Mouse (Mus musculus) heart, embryonic 12.5 days (tissue): ENCODE data around the gene Itgb2l. TPM values are rescaled to one million over a fixed set of nuclear protein-coding genes. Genes with fewer than 3 reads are reported as not detected.
"Not testable (repeated sequence)": the region's sequence is repeated elsewhere in the genome, so short reads cannot be mapped to it uniquely, and the experiment has no call there.

Source experiments
- ATAC-seq: fragments of 200-750 bp; cut with Nextera tagmentation; 2 replicates; pipeline ENCODE4 v1.8.0; 2017; ENCODE audit warnings: moderate TSS enrichment, moderate library complexity; ENCODE audit not compliant: insufficient number of reproducible peaks, low FRiP score
- H3K27ac ChIP-seq: fragments of 300-500 bp; sonication (generic); 2 replicates; pipeline ENCODE4 v1.5.1; 2016; ENCODE audit warnings: mild to moderate bottlenecking, moderate library complexity; ENCODE audit not compliant: poor library complexity, severe bottlenecking
- H3K27me3 ChIP-seq: fragments of 300-500 bp; sonication (generic); replicated peaks from 2 replicates; pipeline ENCODE4 v1.6.1; 2016; ENCODE audit warnings: mild to moderate bottlenecking, moderate library complexity
- H3K36me3 ChIP-seq: fragments of 300-500 bp; sonication (generic); 2 replicates; pipeline ENCODE4 v1.6.1; 2016; ENCODE audit warnings: mild to moderate bottlenecking, moderate library complexity
- H3K4me1 ChIP-seq: fragments of 300-500 bp; sonication (generic); replicated peaks from 2 replicates; pipeline ENCODE4 v1.6.1; 2016; ENCODE audit warnings: mild to moderate bottlenecking
- H3K4me2 ChIP-seq: fragments of 300-500 bp; sonication (generic); 2 replicates; pipeline ENCODE4 v1.6.1; 2016; ENCODE audit warnings: mild to moderate bottlenecking, moderate library complexity
- H3K4me3 ChIP-seq: fragments of 300-500 bp; sonication (generic); 2 replicates; pipeline ENCODE4 v1.5.1; 2016; ENCODE audit warnings: mild to moderate bottlenecking
- H3K9ac ChIP-seq: fragments of 300-500 bp; sonication (generic); 2 replicates; pipeline ENCODE4 v1.6.1; 2016; ENCODE audit warnings: mild to moderate bottlenecking, moderate library complexity
- H3K9me3 ChIP-seq: fragments of 300-500 bp; sonication (generic); replicated peaks from 2 replicates; pipeline ENCODE4 v1.6.1; 2016; ENCODE audit warnings: mild to moderate bottlenecking, moderate library complexity
- WGBS: fragments of 180-500 bp; shearing (Covaris S2); methylation state at CpG from one replicate; pipeline ENCODE4 v1.1.7; 2016; 5-methylcytosine and 5-hydroxymethylcytosine counted together
- polyA plus RNA-seq: library from polyadenylated mRNA; unstranded; fragments of >200 nt; fragmentation: Nextera tagmentation; extraction: Ambion mirVana; gene quantifications from 2 replicates; pipeline ENCODE4 v1.2.1, GENCODE M21; 2016

Itgb2l gene
- polyA plus RNA-seq, 1 experiment from 2014 or later, result not detected

DNA sequence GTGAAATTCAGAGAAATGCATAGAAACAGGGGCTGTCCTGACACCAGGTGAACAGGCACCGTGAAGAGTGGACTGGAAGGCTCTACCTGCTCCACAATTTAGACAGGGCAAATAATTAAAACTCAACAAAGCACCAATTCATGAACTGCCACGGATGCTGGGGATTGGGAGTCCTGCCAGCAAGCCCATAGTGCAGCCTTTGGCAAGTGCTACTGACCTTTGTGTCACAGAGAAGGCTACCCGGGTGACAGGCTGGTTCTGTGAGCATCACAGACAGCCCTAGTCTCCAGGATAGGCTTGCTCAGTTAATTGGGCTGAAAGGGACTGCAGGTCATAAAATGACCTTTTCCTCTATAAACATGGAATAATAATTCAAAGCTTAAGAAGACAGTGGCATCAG, 17.4 kb upstream of the Itgb2l start:
- H3K4me3 ChIP-seq, result no peak overlapping the region
- H3K9me3 ChIP-seq, result no peaks in the 10 kb centered on the region
- H3K4me1 ChIP-seq, result no peaks in the 10 kb centered on the region
- H3K9ac ChIP-seq, result no peak overlapping the region
- WGBS, result 66% methylated on average over 3 of the region's 3 CpGs
- no peaks in the 10 kb centered on the region for H3K36me3 ChIP-seq
- no peak overlapping the region for H3K4me2 ChIP-seq
- ATAC-seq, result no peak
- H3K27me3 ChIP-seq, result no peaks in the 10 kb centered on the region; the same call in 1 of the 2 replicates
- no peak overlapping the region for H3K27ac ChIP-seq

DNA sequence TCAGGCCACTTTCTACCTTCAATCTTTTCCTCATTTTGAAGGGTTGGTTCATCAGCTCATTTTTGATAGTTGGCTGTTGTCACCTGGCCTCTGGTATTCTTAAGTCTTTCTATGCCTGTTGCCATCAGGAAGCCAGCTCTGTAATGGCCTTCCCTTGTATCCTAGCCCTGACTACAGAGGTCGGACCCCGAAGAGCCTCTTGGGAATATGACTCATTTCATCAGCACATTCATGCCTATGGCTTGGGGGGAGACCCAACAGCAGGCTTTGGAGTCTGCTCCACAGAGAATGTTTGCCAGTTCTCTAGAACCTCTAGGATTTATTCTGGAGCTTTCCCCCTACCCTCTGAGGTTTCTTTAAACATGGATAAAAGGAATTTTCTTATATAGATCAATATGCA, 15.9 kb upstream of the Itgb2l start:
- Histone ChIP-seq H3K36me3 (no peaks in the 10 kb centered on the region), H3K27ac (no peak overlapping the region)
- ATAC-seq, result no peak

DNA sequence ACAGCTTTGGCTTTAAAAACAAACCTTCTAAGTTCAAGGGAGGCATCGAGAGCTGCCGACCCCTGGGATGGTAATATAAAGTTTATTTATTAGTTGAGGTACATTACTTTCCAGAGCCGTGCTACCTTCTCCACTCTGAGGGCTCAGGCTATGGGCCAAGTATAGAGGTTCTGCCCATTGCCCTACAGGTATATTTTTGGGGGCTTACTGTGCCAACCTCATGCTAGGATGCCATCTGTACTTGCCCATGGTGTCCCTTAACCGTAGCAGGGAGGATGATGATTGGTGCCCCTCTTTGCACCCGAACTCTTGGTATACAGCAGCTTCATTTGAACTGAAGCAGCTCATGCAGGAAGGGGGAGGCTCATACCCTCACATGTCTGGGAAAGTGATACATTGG, 14.2 kb upstream of the Itgb2l start:
- H3K9ac ChIP-seq, result no peak overlapping the region
- WGBS, result 84% methylated on average over 5 of the region's 5 CpGs
- H3K27ac ChIP-seq, result no peak overlapping the region
- no peak for ATAC-seq
- H3K27me3 ChIP-seq, result no peaks in the 10 kb centered on the region
- no peak overlapping the region for H3K4me3 ChIP-seq
- H3K4me1 ChIP-seq, result no peaks in the 10 kb centered on the region
- H3K4me2 ChIP-seq, result no peak overlapping the region
- no peaks in the 10 kb centered on the region for H3K9me3 ChIP-seq
- no peaks in the 10 kb centered on the region for H3K36me3 ChIP-seq

More for the DNA sequence above, 15.9 kb upstream of the Itgb2l start:
- WGBS, result 90% methylated on average over 2 of the region's 2 CpGs
- Histone ChIP-seq H3K9me3 (no peaks in the 10 kb centered on the region), H3K9ac (no peak overlapping the region), H3K4me3 (no peak overlapping the region), H3K27me3 (no peaks in the 10 kb centered on the region), H3K4me1 (no peaks in the 10 kb centered on the region), H3K4me2 (no peak overlapping the region)

DNA sequence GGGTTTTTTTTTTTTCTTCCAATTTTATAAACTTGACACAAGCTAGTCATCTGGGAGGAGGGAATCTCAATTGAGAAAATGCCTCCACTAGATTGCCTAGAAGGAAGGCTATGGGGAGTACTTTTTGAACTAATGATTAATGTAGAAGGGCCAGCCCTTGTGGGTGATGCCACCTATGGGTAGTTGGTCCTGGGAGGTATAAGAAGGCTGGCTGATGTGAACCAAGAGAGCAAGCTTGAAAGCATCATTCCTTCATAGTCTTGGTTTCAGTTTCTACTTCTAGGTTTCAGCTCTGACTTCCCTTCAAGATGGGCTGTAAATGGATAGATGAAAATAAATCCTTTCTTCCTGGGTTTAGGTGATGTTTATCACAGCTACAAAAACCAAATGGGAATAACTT, 10.7 kb upstream of the Itgb2l start:
- H3K4me2 ChIP-seq, result no peak overlapping the region
- H3K9me3 ChIP-seq, result no peaks in the 10 kb centered on the region
- no peaks in the 10 kb centered on the region for H3K36me3 ChIP-seq
- no peak for ATAC-seq
- no peak overlapping the region for H3K4me3 ChIP-seq
- H3K9ac ChIP-seq, result no peak overlapping the region
- H3K27ac ChIP-seq, result no peak overlapping the region
- no peaks in the 10 kb centered on the region for H3K4me1 ChIP-seq
- H3K27me3 ChIP-seq, result no peaks in the 10 kb centered on the region

DNA sequence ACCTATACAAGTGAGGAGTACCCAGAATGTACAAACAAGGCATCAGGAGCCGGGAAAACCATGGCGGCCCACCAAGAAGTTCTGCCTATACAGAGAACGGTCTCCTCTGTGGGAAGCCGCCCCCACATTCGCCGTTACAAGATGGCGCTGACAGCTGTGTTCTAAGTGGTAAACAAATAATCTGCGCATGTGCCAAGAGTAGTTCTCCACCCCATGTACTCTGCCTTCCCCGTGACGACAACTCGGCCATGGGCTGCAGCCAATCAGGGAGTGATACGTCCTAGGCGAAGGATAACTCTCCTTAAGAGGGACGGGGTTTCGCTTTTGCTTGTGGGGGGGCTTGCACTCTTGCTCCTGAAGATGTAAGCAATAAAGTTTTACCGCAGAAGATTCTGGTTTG, 7.5 kb upstream of the Itgb2l start:
- H3K4me3 ChIP-seq, H3K27me3 ChIP-seq, H3K36me3 ChIP-seq, H3K4me2 ChIP-seq, H3K4me1 ChIP-seq, ATAC-seq, H3K9ac ChIP-seq, H3K9me3 ChIP-seq, H3K27ac ChIP-seq: not testable (repeated sequence)
- whole genome bisulfite sequencing, result 92% methylated on average over 16 of the region's 16 CpGs

DNA sequence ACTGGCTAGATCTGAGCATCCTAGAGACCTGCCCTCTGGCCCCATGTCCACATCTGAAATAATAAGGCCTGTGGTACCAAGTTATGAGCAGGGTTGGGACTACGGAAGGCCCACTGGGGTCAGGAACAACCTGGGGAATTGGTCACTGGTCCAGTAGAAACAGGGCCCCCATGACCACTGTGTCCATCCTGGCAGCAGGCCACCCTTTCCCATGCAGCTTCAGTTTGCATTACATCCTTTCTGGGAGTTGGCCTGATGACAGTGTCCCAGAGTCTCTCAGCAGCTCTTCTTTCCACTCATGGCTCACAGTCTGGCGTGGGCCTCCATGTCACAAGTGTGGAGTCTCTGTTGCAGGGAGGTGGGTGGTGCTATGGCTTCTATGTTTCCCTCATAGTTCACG, 1.6 kb downstream of the Itgb2l start:
- H3K4me3 ChIP-seq, result no peak overlapping the region
- WGBS, result 77% methylated on average over 3 of the region's 3 CpGs
- no peaks in the 10 kb centered on the region for H3K36me3 ChIP-seq
- no peaks in the 10 kb centered on the region for H3K9me3 ChIP-seq
- ATAC-seq, result no peak
- H3K9ac ChIP-seq, result no peak overlapping the region
- no peak overlapping the region for H3K27ac ChIP-seq
- H3K4me2 ChIP-seq, result no peak overlapping the region
- no peaks in the 10 kb centered on the region for H3K4me1 ChIP-seq
- H3K27me3 ChIP-seq, result no peaks in the 10 kb centered on the region

DNA sequence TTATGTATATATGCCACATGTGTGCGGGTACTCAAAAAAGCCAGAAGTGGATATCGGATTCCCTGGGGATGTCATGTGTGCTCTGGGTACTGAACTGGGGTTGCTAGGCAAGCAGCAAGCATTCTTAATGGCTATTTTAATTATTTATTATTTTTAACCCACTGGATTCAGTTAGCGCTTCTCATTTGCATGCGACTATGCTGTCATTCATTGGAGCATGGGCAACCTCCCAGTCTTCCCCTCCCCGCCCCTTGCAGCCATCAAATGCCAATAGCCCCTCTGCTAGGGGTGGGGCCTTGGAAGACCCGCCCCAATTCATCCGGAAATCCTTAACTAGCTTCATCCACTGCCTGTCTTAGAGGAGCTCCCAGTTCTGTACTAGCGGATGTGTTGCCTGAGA, 2.5 kb downstream of the Itgb2l start:
- Histone ChIP-seq H3K4me1 (no peaks in the 10 kb centered on the region), H3K9ac (no peak overlapping the region), H3K9me3 (no peaks in the 10 kb centered on the region), H3K36me3 (no peaks in the 10 kb centered on the region), H3K4me2 (no peak overlapping the region), H3K27ac (no peak overlapping the region), H3K27me3 (no peaks in the 10 kb centered on the region), H3K4me3 (no peak overlapping the region)
- no peak for ATAC-seq
- 86% methylated on average over 8 of the region's 8 CpGs for WGBS

DNA sequence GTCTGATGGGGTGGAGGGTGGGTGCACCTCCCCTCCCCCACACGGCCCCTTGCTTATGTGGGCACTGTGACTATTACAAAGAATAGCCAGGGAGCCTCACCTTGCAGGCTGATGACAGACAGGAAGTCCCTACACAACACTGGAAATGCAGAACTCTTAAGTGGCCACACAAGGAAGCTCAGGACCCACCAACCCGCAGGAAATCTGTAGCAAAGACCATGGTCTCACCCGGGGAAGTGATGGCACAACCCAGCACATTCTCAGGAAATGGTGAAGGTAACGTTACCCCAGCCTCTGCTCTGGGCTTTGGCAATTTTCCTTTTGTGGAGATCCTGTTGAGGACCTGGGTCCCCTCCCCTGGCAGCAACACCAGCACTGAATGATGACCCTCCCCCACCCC, 3.7 kb downstream of the Itgb2l start:
- Histone ChIP-seq H3K4me2 (no peak overlapping the region), H3K27me3 (no peaks in the 10 kb centered on the region), H3K36me3 (no peaks in the 10 kb centered on the region), H3K4me1 (no peaks in the 10 kb centered on the region), H3K9me3 (no peaks in the 10 kb centered on the region), H3K27ac (no peak overlapping the region), H3K9ac (no peak overlapping the region), H3K4me3 (no peak overlapping the region)
- 60% methylated on average over 4 of the region's 4 CpGs for whole genome bisulfite sequencing
- ATAC-seq, result no peak

DNA sequence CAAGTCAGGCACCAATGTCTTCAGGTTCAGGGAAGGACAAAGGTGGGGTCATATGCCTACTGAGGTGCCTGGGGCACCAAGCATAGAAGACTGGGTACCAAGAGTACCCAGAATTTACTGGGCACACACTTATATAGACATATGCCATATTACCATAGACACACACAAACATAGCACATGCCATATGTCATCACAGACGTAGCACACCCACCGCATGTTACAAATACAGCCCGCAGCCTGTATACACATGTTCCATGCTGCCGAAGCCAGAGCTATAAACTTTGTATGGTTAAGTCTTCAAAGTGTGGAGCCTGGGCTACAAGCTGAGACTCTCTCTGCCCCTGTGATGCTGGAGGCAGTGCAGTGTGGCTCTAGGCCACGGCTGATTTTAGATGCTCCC, 4.5 kb downstream of the Itgb2l start:
- Histone ChIP-seq H3K36me3 (no peaks in the 10 kb centered on the region), H3K27ac (no peak overlapping the region), H3K27me3 (no peaks in the 10 kb centered on the region), H3K4me2 (no peak overlapping the region), H3K4me1 (no peaks in the 10 kb centered on the region), H3K9me3 (no peaks in the 10 kb centered on the region), H3K9ac (no peak overlapping the region), H3K4me3 (no peak overlapping the region)
- WGBS, result 84% methylated on average over 5 of the region's 5 CpGs
- no peak for ATAC-seq

DNA sequence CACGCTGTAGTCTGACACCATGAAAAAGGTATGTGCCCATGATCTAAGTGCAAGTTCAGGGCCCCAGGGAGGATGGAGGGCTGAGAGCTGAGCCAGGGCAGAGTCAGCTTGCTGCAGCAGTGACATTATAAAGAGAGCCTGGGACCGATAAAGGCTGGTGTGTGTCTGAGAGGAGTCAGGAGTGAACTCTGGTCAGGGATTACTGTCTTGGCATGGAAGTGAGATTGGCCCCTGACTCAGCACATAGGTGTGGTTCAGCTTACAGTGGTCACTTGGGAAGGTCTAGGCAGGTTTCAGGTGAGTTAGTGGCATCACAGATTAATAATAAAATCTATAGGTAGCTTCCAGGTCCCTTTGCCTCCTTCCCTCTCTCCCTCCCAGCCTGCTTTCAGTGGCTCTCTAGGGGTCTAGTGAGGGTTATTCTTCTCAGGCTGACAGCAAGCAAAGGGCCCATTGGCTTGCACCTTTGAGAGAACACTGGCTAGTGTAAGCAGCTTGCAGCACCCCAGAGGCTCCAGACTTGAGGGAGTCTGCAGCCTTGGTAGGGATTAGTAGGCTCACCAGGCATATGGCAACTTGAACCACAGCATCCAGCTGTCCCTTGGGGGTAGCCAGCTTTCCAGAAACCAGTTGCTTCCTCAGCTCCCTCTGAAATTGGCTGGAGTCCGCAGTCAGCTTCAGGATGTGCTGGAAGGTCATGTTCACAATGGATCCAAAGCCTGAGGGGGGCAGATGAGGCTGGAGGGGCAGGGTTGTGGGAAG, 9.2 kb downstream of the Itgb2l start:
- H3K27me3 ChIP-seq, result 0 out of 2 replicates have a peak, but pooled peaks cover 12% of the 10 kb centered on the region
- ATAC-seq, result no peak
- H3K9me3 ChIP-seq, result no peaks in the 10 kb centered on the region
- 68% methylated on average over 3 of the region's 3 CpGs for WGBS
- H3K9ac ChIP-seq, result no peak overlapping the region
- no peak overlapping the region for H3K27ac ChIP-seq
- H3K4me3 ChIP-seq, result no peak overlapping the region
- no peaks in the 10 kb centered on the region for H3K4me1 ChIP-seq
- H3K36me3 ChIP-seq, result no peaks in the 10 kb centered on the region
- no peak overlapping the region for H3K4me2 ChIP-seq

DNA sequence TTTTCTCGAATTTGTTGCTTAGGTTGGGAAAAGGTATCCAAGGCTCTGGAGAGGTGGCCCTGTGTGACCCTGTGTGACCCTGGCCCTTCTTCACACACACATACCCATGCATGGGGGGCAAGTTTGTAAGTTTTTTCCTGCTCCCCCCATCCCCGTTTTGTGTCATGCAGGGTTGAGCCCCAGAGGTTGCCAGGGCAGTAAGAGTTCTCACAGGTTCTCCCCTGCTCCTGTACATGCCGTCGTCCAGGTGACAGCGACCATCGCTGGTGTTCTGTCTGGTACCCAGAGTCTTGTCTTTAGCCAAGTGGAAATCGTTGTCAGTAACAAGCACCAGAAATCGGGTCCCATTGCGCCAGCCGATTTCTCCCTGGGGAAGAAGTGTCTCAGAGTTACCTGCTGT, 10.2 kb downstream of the Itgb2l start:
- Histone ChIP-seq H3K4me1 (no peaks in the 10 kb centered on the region), H3K9ac (no peak overlapping the region), H3K27ac (no peak overlapping the region), H3K27me3 (0 out of 2 replicates have a peak, but pooled peaks cover 16% of the 10 kb centered on the region), H3K36me3 (no peaks in the 10 kb centered on the region), H3K4me3 (no peak overlapping the region), H3K4me2 (no peak overlapping the region), H3K9me3 (no peaks in the 10 kb centered on the region)
- WGBS, result 74% methylated on average over 10 of the region's 10 CpGs
- ATAC-seq, result no peak

DNA sequence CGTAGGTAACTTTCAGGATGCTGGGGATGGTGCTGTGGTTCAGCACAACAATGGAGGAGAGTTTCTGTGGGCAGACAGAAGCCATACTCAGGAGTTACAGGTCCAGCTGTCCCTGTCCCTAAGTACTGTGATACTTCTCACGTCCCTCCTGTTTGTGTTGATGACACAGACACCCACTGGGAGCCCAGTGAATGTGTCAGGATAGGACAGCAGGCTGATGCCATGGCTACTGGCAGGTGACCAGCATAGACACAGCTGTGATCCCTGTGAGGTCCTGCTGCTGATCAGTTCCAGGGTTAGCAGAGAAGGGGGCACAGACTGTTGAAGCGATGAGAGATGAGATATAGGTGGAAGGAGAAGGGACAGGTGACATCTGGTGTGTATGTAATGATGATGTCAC, 14.4 kb downstream of the Itgb2l start:
- Histone ChIP-seq H3K4me2 (no peak overlapping the region), H3K27ac (no peak overlapping the region), H3K9ac (no peak overlapping the region), H3K4me1 (no peaks in the 10 kb centered on the region), H3K9me3 (no peaks in the 10 kb centered on the region), H3K4me3 (no peak overlapping the region), H3K27me3 (0 out of 2 replicates have a peak, but pooled peaks cover 16% of the 10 kb centered on the region), H3K36me3 (no peaks in the 10 kb centered on the region)
- 67% methylated on average over 3 of the region's 3 CpGs for WGBS
- ATAC-seq, result no peak
